Mouse (Mus musculus): ENCODE measurements at regions not wholly inside any gene's neighbourhood (a gene's known extent, or its start where the extent isn't known, plus 50 kb on each side); places are given as distances from the start of the nearest gene placed in this dataset.

GRCm38 (mm10) chr11:93808431-93808830 is 77.1 kb downstream of the Utp18 start:
- DNase-seq (ENCODE audit: low spot score in 2 of 2), result peak in 1 of 2 experiments; percentile 31

- no peak for DNase-seq (ENCODE audit: low spot score in 2 of 2)
Measured at GRCm38 (mm10) chr11:93807205-93807604, 78.4 kb downstream of the Utp18 start.

- DNase-seq (ENCODE audit: low spot score in 2 of 2), result peak in 1 of 2 experiments; percentile 7
Measured at GRCm38 (mm10) chr11:93771143-93771940, 114.2 kb downstream of the Utp18 start.

GRCm38 (mm10) chr11:93765961-93766360 is 119.6 kb downstream of the Utp18 start:
- DNase-seq (ENCODE audit: low spot score in 2 of 2), result no peak

- DNase-seq (ENCODE audit: low spot score in 2 of 2), result peak; percentile 54 to 76
Measured at GRCm38 (mm10) chr11:93762832-93763530, 122.6 kb downstream of the Utp18 start.

- DNase-seq (ENCODE audit: low spot score in 2 of 2), result no peak
Measured at GRCm38 (mm10) chr11:93757825-93758224, 127.7 kb downstream of the Utp18 start.

- no peak for DNase-seq (ENCODE audit: low spot score in 2 of 2)
Measured at GRCm38 (mm10) chr11:93736618-93737017, 148.9 kb downstream of the Utp18 start.

- DNase-seq (ENCODE audit: low spot score in 2 of 2), result no peak
Measured at GRCm38 (mm10) chr11:93733568-93734185, 151.9 kb downstream of the Utp18 start.

GRCm38 (mm10) chr11:93729119-93729518 is 156.4 kb downstream of the Utp18 start:
- DNase-seq (ENCODE audit: low spot score in 2 of 2), result no peak

GRCm38 (mm10) chr11:93725242-93725641 is 160.3 kb downstream of the Utp18 start:
- no peak for DNase-seq (ENCODE audit: low spot score in 2 of 2)

GRCm38 (mm10) chr11:93719141-93719540 is 166.4 kb downstream of the Utp18 start:
- no peak for DNase-seq (ENCODE audit: low spot score in 2 of 2)

- no peak for DNase-seq (ENCODE audit: low spot score in 2 of 2)
Measured at GRCm38 (mm10) chr11:93709686-93710085, 175.9 kb downstream of the Utp18 start.

GRCm38 (mm10) chr11:93696982-93697541 is 188.5 kb downstream of the Utp18 start:
- DNase-seq (ENCODE audit: low spot score in 2 of 2), result no peak

GRCm38 (mm10) chr11:93696096-93696890 is 189.3 kb downstream of the Utp18 start:
- DNase-seq (ENCODE audit: low spot score in 2 of 2), result no peak

GRCm38 (mm10) chr11:93683691-93684090 is 201.9 kb downstream of the Utp18 start:
- no peak for DNase-seq (ENCODE audit: low spot score in 2 of 2)

GRCm38 (mm10) chr11:93676299-93676698 is 209.3 kb downstream of the Utp18 start:
- no peak for DNase-seq (ENCODE audit: low spot score in 2 of 2)

- no peak for DNase-seq (ENCODE audit: low spot score in 2 of 2)
Measured at GRCm38 (mm10) chr11:93672025-93672424, 213.5 kb downstream of the Utp18 start.

GRCm38 (mm10) chr11:93661657-93662056 is 223.9 kb downstream of the Utp18 start:
- DNase-seq (ENCODE audit: low spot score in 2 of 2), result no peak

GRCm38 (mm10) chr11:93660379-93660778 is 225.2 kb downstream of the Utp18 start:
- DNase-seq (ENCODE audit: low spot score in 2 of 2), result no peak

- no peak for DNase-seq (ENCODE audit: low spot score in 2 of 2)
Measured at GRCm38 (mm10) chr11:93658719-93659118, 226.8 kb downstream of the Utp18 start.

Measured in layer of hippocampus, adult 18-20 months (tissue).